Mouse (Mus musculus) brain, embryonic 14.5 days (tissue): ENCODE measurements around the gene Fam57b.

Experiments used
- CTCF ChIP-seq: fragments of 200-500 bp; IDR thresholded peaks from 2 replicates; pipeline ENCODE4 v1.5.1; 2012; ENCODE audit warnings: inconsistent platforms, mild to moderate bottlenecking, moderate library complexity, borderline replicate concordance; ENCODE audit not compliant: insufficient read depth, insufficient read length; ENCODE audit errors: extremely low read depth
- POLR2A ChIP-seq: fragments of 200-500 bp; IDR thresholded peaks from 2 replicates; pipeline ENCODE4 v1.6.1; 2012; ENCODE audit warnings: mild to moderate bottlenecking, inconsistent platforms, borderline replicate concordance; ENCODE audit not compliant: poor library complexity, insufficient read depth, insufficient read length, severe bottlenecking; ENCODE audit errors: extremely low read depth

DNA sequence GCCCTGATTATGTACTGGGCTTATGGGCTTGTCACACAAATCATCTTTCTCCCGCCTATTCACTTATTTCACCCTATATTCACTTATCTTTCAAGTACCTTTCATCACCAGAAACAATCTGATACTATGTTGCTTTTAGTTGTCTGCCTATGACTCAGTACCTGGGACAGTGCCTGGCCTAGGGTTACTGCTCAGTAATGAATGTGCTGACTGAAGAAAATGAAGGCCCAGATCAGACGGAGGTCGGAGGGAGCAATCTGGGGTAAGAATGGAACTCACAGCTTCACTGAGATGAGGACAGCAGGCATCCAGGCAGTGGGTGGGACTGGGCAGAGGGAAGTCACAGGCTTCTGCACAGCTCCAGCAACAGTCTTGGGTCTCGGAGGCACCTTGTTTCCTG lies 9.9 kb downstream of the Fam57b start:
- TF ChIP-seq CTCF (no peak), POLR2A (no peak)
